Mouse (Mus musculus) embryonic facial prominence, embryonic 11.5 days (tissue): ENCODE measurements around the gene Git1. TPM values are rescaled to one million over a fixed set of nuclear protein-coding genes. Genes with fewer than 3 reads are reported as not detected.
A peak's percentile ranks its signal among the peaks of the same experiment; 100 is the strongest.

Experiments used
- ATAC-seq: fragments of 200-750 bp; cut with Nextera tagmentation; replicated peaks from 2 replicates; pipeline ENCODE4 v1.8.0; 2017; ENCODE audit warnings: low read depth; ENCODE audit not compliant: insufficient number of reproducible peaks, low FRiP score, low TSS enrichment
- DNase-seq: peaks from one replicate; pipeline ENCODE4 v3.0.0-alpha.2; 2015; ENCODE audit warnings: low spot score
- H3K27ac ChIP-seq: fragments of 300-500 bp; sonication (generic); replicated peaks from 2 replicates; pipeline ENCODE4 v1.5.1; 2014; ENCODE audit warnings: mild to moderate bottlenecking, low read depth, low read length, control low read depth
- H3K27me3 ChIP-seq: fragments of 300-500 bp; sonication (generic); 2 replicates; pipeline ENCODE4 v1.6.1; 2014; ENCODE audit warnings: mild to moderate bottlenecking, low read length, moderate library complexity, mixed read lengths; ENCODE audit not compliant: control insufficient read depth, insufficient read depth
- H3K36me3 ChIP-seq: fragments of 300-500 bp; sonication (generic); replicated peaks from 2 replicates; pipeline ENCODE4 v1.6.1; 2014; ENCODE audit warnings: low read depth, mild to moderate bottlenecking, low read length, moderate library complexity, mixed read lengths; ENCODE audit not compliant: control insufficient read depth, insufficient read depth
- H3K4me1 ChIP-seq: fragments of 300-500 bp; sonication (generic); 2 replicates; pipeline ENCODE4 v1.6.1; 2014; ENCODE audit warnings: low read length, mixed read lengths; ENCODE audit not compliant: control insufficient read depth, insufficient read depth
- H3K4me2 ChIP-seq: fragments of 300-500 bp; sonication (generic); 2 replicates; pipeline ENCODE4 v1.6.1; 2014; ENCODE audit warnings: low read depth, mild to moderate bottlenecking, control low read depth, low read length, moderate library complexity
- H3K4me3 ChIP-seq: fragments of 300-500 bp; sonication (generic); 2 replicates; pipeline ENCODE4 v1.5.1; 2014; ENCODE audit warnings: low read depth, low read length, control low read depth
- H3K9ac ChIP-seq: fragments of 300-500 bp; sonication (generic); replicated peaks from 2 replicates; pipeline ENCODE4 v1.6.1; 2014; ENCODE audit warnings: mild to moderate bottlenecking, control low read depth, low read length
- H3K9me3 ChIP-seq: fragments of 300-500 bp; sonication (generic); replicated peaks from 2 replicates; pipeline ENCODE4 v1.6.1; 2016; ENCODE audit warnings: mild to moderate bottlenecking, low read length, inconsistent platforms, mixed read lengths; ENCODE audit not compliant: control insufficient read depth
- WGBS: fragments of 180-500 bp; shearing (Covaris S2); extraction: QIAGEN DNeasy Blood & Tissue Kit; methylation state at CpG from one replicate; pipeline ENCODE4 v1.1.7; 2014; 5-methylcytosine and 5-hydroxymethylcytosine counted together
- polyA plus RNA-seq: library from polyadenylated mRNA; unstranded; fragments of >200 nt; fragmentation: Nextera tagmentation; extraction: Ambion mirVana; gene quantifications from 2 replicates; pipeline ENCODE4 v1.2.1, GENCODE M21; 2014

Git1 gene
- polyA plus RNA-seq, 1 experiment from 2014 or later: 12.4 TPM

DNA sequence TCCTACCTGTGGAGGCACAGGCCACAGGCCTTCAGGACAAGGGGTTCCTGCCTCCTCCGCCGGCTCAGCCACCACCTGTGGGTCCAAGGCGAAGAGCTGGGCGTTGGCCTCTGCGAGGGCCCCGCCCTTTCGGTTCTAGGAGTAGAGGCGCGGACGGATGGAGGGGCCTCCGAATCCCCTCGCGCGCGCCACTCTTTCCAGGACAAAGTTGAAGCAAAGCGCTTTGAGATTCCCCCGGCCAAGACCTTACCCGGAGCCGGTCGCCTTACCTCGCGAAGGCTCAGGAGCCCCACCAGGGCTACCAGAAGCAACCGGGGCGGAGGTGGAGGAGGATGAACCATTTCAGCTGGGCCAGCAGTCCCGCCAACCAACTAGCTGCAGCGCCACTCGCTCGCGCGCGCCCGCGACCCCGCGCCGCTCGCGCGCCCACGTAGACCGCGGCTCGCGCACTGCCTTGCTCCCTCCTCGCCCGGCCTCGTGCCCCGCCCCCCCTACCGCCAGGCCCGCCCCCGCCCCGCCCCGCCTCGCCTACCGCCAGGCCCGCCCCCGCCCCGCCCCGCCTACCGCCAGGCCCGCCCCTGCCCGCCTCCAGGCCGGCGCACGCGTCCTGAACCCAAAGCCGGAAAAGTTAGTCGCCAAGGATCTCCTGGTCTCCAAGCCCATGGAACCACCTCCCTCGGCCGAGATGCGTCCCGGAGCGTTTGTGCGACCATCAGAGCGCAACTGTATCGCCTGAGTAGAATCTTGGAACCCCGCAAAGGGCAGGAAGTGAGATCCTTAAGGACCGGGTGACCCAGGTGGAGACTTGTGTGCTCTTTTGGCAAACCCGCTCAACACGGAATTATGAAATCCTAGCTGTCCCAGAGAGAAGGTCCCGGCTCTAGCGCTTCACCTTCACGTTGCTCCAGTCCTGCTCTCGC, 19.8 kb downstream of the Git1 start:
- H3K9me3 ChIP-seq: no peaks in the 10 kb centered on the region
- under 1% methylated on average over 63 of the region's 84 CpGs for WGBS
- peak overlapping the region; percentile 62 for H3K4me3 ChIP-seq
- no peaks in the 10 kb centered on the region for H3K36me3 ChIP-seq
- peaks cover 8% of the 10 kb centered on the region for H3K27me3 ChIP-seq
- peak overlapping the region; percentile 55 for H3K9ac ChIP-seq
- no peak overlapping the region for H3K27ac ChIP-seq
- peaks cover 15% of the 10 kb centered on the region for H3K4me1 ChIP-seq
- H3K4me2 ChIP-seq: peak overlapping the region; percentile 72
- DNase-seq: peak; percentile 91
- peak; percentile 45 for ATAC-seq

DNA sequence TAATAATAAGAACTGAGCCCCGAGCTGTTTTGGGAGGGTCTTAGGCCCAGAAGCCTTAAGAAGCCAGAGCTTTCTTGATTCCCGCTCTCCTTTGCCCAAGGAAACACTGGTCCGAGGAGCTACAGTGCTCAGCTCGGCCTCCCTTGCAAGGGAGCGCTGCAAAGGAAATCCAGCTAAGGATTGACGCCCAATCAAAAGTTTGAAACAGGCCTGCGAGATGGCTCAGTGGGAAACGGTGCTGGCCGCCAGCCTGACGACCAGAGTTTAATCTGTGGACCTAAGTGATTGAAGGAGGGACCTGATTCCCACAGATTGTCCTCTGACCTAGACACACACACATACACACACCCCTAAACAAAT, 20.4 kb downstream of the Git1 start:
- Histone ChIP-seq H3K27ac (no peak overlapping the region), H3K4me1 (peaks cover 15% of the 10 kb centered on the region), H3K4me3 (peak overlapping the region; percentile 62), H3K9ac (peak overlapping the region; percentile 55), H3K9me3 (no peaks in the 10 kb centered on the region), H3K27me3 (peaks cover 8% of the 10 kb centered on the region), H3K36me3 (no peaks in the 10 kb centered on the region), H3K4me2 (peak overlapping the region; percentile 72)
- ATAC-seq: no peak
- peak; percentile 53 for DNase-seq
- WGBS: 6% methylated on average over 10 of the region's 10 CpGs

DNA sequence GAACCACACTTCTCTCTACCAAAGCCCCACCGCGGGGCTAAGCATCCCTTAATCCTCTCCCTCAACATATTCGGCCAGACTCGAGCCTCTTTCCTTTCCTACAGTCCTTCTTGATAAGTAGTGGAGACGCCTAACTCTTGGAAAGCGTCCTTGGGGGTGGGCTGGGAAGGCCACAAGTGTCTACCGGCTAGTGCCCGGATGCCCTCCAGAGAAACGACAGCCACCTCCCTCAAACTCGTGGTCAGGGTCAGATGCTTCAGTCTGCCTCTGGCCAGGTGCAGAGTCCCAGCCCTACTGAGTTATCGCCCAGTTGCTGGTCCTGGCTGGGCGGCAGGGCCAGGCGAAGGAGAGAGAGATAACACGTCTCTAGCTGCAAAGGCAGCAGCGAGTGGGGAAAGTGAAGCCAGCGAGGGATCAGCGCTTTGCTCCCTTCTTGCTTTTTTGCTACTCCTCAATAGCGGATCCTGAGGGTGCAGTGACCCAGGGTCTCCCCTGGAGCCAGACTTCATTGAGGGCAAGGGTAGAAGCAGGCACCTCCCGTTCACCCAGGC, 21.0 kb downstream of the Git1 start:
- H3K27me3 ChIP-seq: peaks cover 8% of the 10 kb centered on the region
- H3K9me3 ChIP-seq: no peaks in the 10 kb centered on the region
- peak overlapping the region; percentile 50 for H3K9ac ChIP-seq
- H3K4me1 ChIP-seq: peaks cover 15% of the 10 kb centered on the region
- H3K27ac ChIP-seq: no peak overlapping the region
- H3K36me3 ChIP-seq: no peaks in the 10 kb centered on the region
- 6% methylated on average over 19 of the region's 19 CpGs for WGBS
- H3K4me2 ChIP-seq: peak overlapping the region; percentile 97
- ATAC-seq: no peak
- H3K4me3 ChIP-seq: peak overlapping the region; percentile 62
- DNase-seq: no peak

GRCm38 (mm10) chr11:77514832-77515636, 21.7 kb downstream of the Git1 start, which contains the start of gene Abhd15:
Gene Abhd15, plus strand, starts transcription at chr11:77515121.
- under 1% methylated on average over 60 of the region's 72 CpGs for WGBS
- Histone ChIP-seq H3K36me3 (no peaks in the 10 kb centered on the region), H3K4me1 (peaks cover 15% of the 10 kb centered on the region), H3K9ac (peak within 1 kb of the TSS; percentile 50), H3K4me3 (peak within 1 kb of the TSS; percentile 62), H3K27ac (no peak within 1 kb of the TSS), H3K4me2 (peak within 1 kb of the TSS; percentile 97), H3K27me3 (peaks cover 8% of the 10 kb centered on the region), H3K9me3 (no peaks in the 10 kb centered on the region)
- ATAC-seq: peak; percentile 72
- DNase-seq: peak; percentile 77

DNA sequence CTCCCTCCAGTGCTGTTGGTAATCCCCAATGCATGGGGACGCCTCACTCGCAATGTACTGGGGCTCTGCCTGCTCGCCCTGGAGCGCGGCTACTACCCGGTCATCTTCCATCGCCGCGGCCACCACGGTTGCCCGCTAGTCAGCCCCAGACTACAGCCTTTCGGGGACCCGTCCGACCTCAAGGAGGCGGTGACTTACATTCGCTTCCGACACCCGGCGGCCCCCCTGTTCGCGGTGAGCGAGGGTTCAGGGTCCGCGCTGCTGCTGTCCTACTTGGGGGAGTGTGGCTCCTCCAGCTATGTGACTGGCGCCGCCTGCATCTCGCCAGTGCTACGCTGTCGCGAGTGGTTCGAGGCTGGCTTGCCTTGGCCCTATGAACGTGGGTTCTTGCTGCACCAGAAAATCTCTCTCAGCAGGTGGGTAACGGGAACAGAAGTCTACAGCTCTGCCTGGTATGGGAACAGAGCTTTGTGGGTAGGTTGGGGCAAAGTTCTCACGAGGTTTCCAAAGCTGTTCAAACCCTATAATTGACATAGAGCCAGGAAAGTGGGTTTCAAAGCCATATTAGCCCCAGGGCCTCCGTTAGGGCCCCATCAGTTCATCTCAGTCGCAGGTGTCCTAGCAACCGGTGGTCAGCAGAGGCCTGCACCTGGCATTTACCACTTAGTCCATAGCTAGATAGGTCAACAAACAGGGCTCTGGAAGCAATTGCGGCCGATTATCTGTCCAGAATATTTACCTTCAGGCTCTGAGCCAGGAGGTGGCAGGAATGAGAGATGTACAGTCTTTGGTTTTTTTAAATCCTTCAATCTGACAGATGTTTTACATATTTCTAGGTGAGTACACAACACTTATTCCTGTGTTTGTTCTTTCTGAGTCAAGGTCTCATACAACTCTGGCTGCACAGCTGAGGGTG, 22.5 kb downstream of the Git1 start, which contains the start of gene Trp53i13:
Gene Trp53i13 (minus strand): TSS at position 344 of the 916 bp plus-strand sequence.
- Histone ChIP-seq H3K4me1 (peaks cover 15% of the 10 kb centered on the region), H3K4me3 (peak within 1 kb of the TSS; percentile 62)
- DNase-seq: peak; percentile 22

DNA sequence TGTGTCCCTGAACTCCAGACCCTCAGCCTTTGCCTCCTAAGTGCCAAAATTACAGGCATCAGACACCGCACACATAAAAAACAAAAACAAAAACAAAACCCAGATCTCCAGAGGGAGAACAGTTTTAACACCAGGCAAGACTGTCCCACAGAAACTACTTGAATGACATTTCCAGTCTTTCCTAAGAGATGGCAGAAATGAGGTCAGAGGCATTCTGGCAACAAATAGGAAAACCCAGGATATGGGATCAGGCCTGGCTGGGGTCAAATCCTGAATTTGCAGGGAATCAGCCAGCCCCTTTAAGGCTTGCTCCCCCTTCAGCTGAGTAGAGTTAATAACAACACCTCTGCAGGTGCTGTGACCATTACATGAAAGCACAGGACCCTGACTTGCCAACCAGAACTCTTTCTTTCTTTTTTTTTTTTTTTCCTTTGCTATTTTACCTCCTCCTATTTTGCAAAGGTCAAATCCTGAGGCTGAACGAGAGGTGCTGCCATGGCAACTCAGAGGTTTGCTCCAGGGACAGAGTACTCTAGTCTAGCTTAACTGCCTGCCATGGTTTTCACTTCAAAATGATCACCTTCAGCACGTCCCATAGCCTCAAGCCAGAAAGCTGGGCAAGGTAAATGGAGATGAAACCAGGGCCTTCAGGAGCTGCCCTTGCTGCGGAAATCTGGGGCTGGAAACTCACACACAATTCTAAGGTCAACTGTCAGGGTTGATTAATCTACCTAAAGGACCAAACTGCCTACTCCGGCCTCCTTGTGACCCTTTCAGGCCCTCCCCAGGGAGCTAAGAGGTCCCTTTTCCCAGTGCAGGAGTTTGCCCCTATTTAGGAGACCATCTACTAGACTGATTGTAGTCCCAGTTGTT, 23.4 kb downstream of the Git1 start:
- no peak for DNase-seq
- no peak overlapping the region for H3K4me2 ChIP-seq
- no peaks in the 10 kb centered on the region for H3K36me3 ChIP-seq
- no peak for ATAC-seq
- no peaks in the 10 kb centered on the region for H3K9me3 ChIP-seq
- H3K4me3 ChIP-seq: no peak overlapping the region
- peaks cover 15% of the 10 kb centered on the region for H3K4me1 ChIP-seq
- no peak overlapping the region for H3K9ac ChIP-seq
- no peak overlapping the region for H3K27ac ChIP-seq
- H3K27me3 ChIP-seq: peaks cover 8% of the 10 kb centered on the region
- WGBS: 44% methylated on average over 5 of the region's 5 CpGs

More for the DNA sequence above, 22.5 kb downstream of the Git1 start, which contains the start of gene Trp53i13:
- H3K9me3 ChIP-seq: no peaks in the 10 kb centered on the region
- H3K27me3 ChIP-seq: peaks cover 8% of the 10 kb centered on the region
- ATAC-seq: no peak; the same call in 1 of the 2 replicates
- H3K27ac ChIP-seq: no peak within 1 kb of the TSS
- peak within 1 kb of the TSS; percentile 97 for H3K4me2 ChIP-seq
- 5% methylated on average over 39 of the region's 39 CpGs for WGBS
- no peaks in the 10 kb centered on the region for H3K36me3 ChIP-seq
- H3K9ac ChIP-seq: peak within 1 kb of the TSS; percentile 50
